Mouse (Mus musculus) forebrain, embryonic 12.5 days (tissue): ENCODE measurements around the gene Fam19a2. TPM values are rescaled to one million over a fixed set of nuclear protein-coding genes. Genes with fewer than 3 reads are reported as not detected.

Experiments
- ATAC-seq: fragments of 200-750 bp; cut with Nextera tagmentation; 2 replicates; pipeline ENCODE4 v1.8.0; 2017; ENCODE audit warnings: moderate TSS enrichment; ENCODE audit not compliant: low FRiP score
- H3K27ac ChIP-seq: fragments of 300-500 bp; sonication (generic); 2 replicates; pipeline ENCODE4 v1.5.1; 2016; ENCODE audit warnings: mild to moderate bottlenecking
- H3K27me3 ChIP-seq: fragments of 300-500 bp; sonication (generic); 2 replicates; pipeline ENCODE4 v1.6.1; 2016; ENCODE audit warnings: mild to moderate bottlenecking
- H3K36me3 ChIP-seq: fragments of 300-500 bp; sonication (generic); replicated peaks from 2 replicates; pipeline ENCODE4 v1.6.1; 2016; ENCODE audit warnings: mild to moderate bottlenecking
- H3K4me1 ChIP-seq: fragments of 300-500 bp; sonication (generic); 2 replicates; pipeline ENCODE4 v1.6.1; 2016
- H3K4me2 ChIP-seq: fragments of 300-500 bp; sonication (generic); 2 replicates; pipeline ENCODE4 v1.6.1; 2016; ENCODE audit warnings: mild to moderate bottlenecking, moderate library complexity
- H3K4me3 ChIP-seq: fragments of 300-500 bp; sonication (generic); replicated peaks from 2 replicates; pipeline ENCODE4 v1.5.1; 2016; ENCODE audit warnings: mild to moderate bottlenecking
- H3K9ac ChIP-seq: fragments of 300-500 bp; sonication (generic); 2 replicates; pipeline ENCODE4 v1.6.1; 2016; ENCODE audit warnings: mild to moderate bottlenecking
- H3K9me3 ChIP-seq: fragments of 300-500 bp; sonication (generic); 2 replicates; pipeline ENCODE4 v1.6.1; 2016
- WGBS: fragments of 180-500 bp; shearing (Covaris S2); methylation state at CpG from one replicate; pipeline ENCODE4 v1.1.7; 2016; 5-methylcytosine and 5-hydroxymethylcytosine counted together
- polyA plus RNA-seq: library from polyadenylated mRNA; unstranded; fragments of >200 nt; fragmentation: Nextera tagmentation; extraction: Ambion mirVana; gene quantifications from 2 replicates; pipeline ENCODE4 v1.2.1, GENCODE M21; 2016

Fam19a2 gene
- polyA plus RNA-seq, 1 experiment from 2014 or later, result 10.2 TPM

GRCm38 (mm10) chr10:123401188-123401587, 137.4 kb downstream of the Fam19a2 start:
- Histone ChIP-seq H3K27me3 (no peaks in the 10 kb centered on the region), H3K36me3 (no peaks in the 10 kb centered on the region), H3K4me1 (no peaks in the 10 kb centered on the region; the same call in 1 of the 2 replicates), H3K27ac (no peak overlapping the region), H3K4me3 (no peak overlapping the region), H3K9ac (no peak overlapping the region), H3K4me2 (no peak overlapping the region), H3K9me3 (no peaks in the 10 kb centered on the region; the same call in 1 of the 2 replicates)
- no peak for ATAC-seq
- WGBS, result 83% methylated on average over 3 of the region's 3 CpGs

GRCm38 (mm10) chr10:123402460-123402859, 138.7 kb downstream of the Fam19a2 start:
- Histone ChIP-seq H3K9ac (no peak overlapping the region), H3K9me3 (no peaks in the 10 kb centered on the region; the same call in 1 of the 2 replicates), H3K36me3 (no peaks in the 10 kb centered on the region), H3K4me3 (no peak overlapping the region), H3K27ac (no peak overlapping the region), H3K27me3 (no peaks in the 10 kb centered on the region), H3K4me2 (no peak overlapping the region), H3K4me1 (no peaks in the 10 kb centered on the region; the same call in 1 of the 2 replicates)
- no peak for ATAC-seq
- WGBS, result 39% methylated on average over 3 of the region's 3 CpGs

- Histone ChIP-seq H3K27ac (no peak overlapping the region), H3K4me3 (no peak overlapping the region), H3K36me3 (no peaks in the 10 kb centered on the region), H3K4me2 (no peak overlapping the region), H3K9ac (no peak overlapping the region), H3K9me3 (no peaks in the 10 kb centered on the region), H3K4me1 (0 out of 2 replicates have a peak, but pooled peaks cover 5% of the 10 kb centered on the region), H3K27me3 (no peaks in the 10 kb centered on the region)
- no peak for ATAC-seq
- WGBS, result 94% methylated on average over 1 of the region's 1 CpGs
Observed at GRCm38 (mm10) chr10:123414953-123415352, 151.2 kb downstream of the Fam19a2 start.

- ATAC-seq, result no peak
- H3K27me3 ChIP-seq, result no peaks in the 10 kb centered on the region
- H3K9me3 ChIP-seq, result no peaks in the 10 kb centered on the region
- H3K27ac ChIP-seq, result no peak overlapping the region
- H3K36me3 ChIP-seq, result no peaks in the 10 kb centered on the region
- H3K4me3 ChIP-seq, result no peak overlapping the region
- WGBS, result 55% methylated on average over 4 of the region's 4 CpGs
- H3K4me1 ChIP-seq, result 0 out of 2 replicates have a peak, but pooled peaks cover 5% of the 10 kb centered on the region
- H3K9ac ChIP-seq, result no peak overlapping the region
- H3K4me2 ChIP-seq, result no peak overlapping the region
Observed at GRCm38 (mm10) chr10:123416024-123416423, 152.2 kb downstream of the Fam19a2 start.

GRCm38 (mm10) chr10:123418616-123419173, 154.9 kb downstream of the Fam19a2 start:
- no peaks in the 10 kb centered on the region for H3K27me3 ChIP-seq
- 0 out of 2 replicates have a peak, but pooled peaks have one; percentile 23 for ATAC-seq
- H3K27ac ChIP-seq, result no peak overlapping the region
- H3K4me1 ChIP-seq, result 0 out of 2 replicates have a peak, but pooled peaks cover 5% of the 10 kb centered on the region
- H3K9ac ChIP-seq, result no peak overlapping the region
- no peak overlapping the region for H3K4me2 ChIP-seq
- no peaks in the 10 kb centered on the region for H3K36me3 ChIP-seq
- no peaks in the 10 kb centered on the region for H3K9me3 ChIP-seq
- 84% methylated on average over 7 of the region's 7 CpGs for WGBS
- H3K4me3 ChIP-seq, result no peak overlapping the region

GRCm38 (mm10) chr10:123420249-123420648, 156.5 kb downstream of the Fam19a2 start:
- 89% methylated on average over 1 of the region's 1 CpGs for WGBS
- Histone ChIP-seq H3K4me1 (0 out of 2 replicates have a peak, but pooled peaks cover 5% of the 10 kb centered on the region), H3K36me3 (no peaks in the 10 kb centered on the region), H3K9ac (no peak overlapping the region), H3K4me2 (no peak overlapping the region), H3K27ac (no peak overlapping the region), H3K27me3 (no peaks in the 10 kb centered on the region), H3K9me3 (no peaks in the 10 kb centered on the region), H3K4me3 (no peak overlapping the region)
- ATAC-seq, result no peak

- no peak overlapping the region for H3K9ac ChIP-seq
- ATAC-seq, result no peak
Observed at GRCm38 (mm10) chr10:123424482-123424881, 160.7 kb downstream of the Fam19a2 start.

GRCm38 (mm10) chr10:123426527-123427363, 162.9 kb downstream of the Fam19a2 start:
- H3K9me3 ChIP-seq, result no peaks in the 10 kb centered on the region
- H3K4me1 ChIP-seq, result no peaks in the 10 kb centered on the region
- H3K36me3 ChIP-seq, result no peaks in the 10 kb centered on the region
- WGBS, result 86% methylated on average over 8 of the region's 8 CpGs
- no peak for ATAC-seq
- no peak overlapping the region for H3K4me3 ChIP-seq
- no peaks in the 10 kb centered on the region for H3K27me3 ChIP-seq
- no peak overlapping the region for H3K9ac ChIP-seq
- no peak overlapping the region for H3K4me2 ChIP-seq
- no peak overlapping the region for H3K27ac ChIP-seq

More at GRCm38 (mm10) chr10:123424482-123424881, 160.7 kb downstream of the Fam19a2 start:
- Histone ChIP-seq H3K36me3 (no peaks in the 10 kb centered on the region), H3K4me3 (no peak overlapping the region), H3K27ac (no peak overlapping the region), H3K4me2 (no peak overlapping the region), H3K9me3 (no peaks in the 10 kb centered on the region), H3K4me1 (no peaks in the 10 kb centered on the region), H3K27me3 (no peaks in the 10 kb centered on the region)
- WGBS, result 97% methylated on average over 3 of the region's 3 CpGs

GRCm38 (mm10) chr10:123431569-123431968, 167.8 kb downstream of the Fam19a2 start:
- no peaks in the 10 kb centered on the region for H3K36me3 ChIP-seq

GRCm38 (mm10) chr10:123437576-123437975, 173.8 kb downstream of the Fam19a2 start:
- WGBS, result 72% methylated on average over 4 of the region's 4 CpGs
- H3K4me1 ChIP-seq, result no peaks in the 10 kb centered on the region

More at GRCm38 (mm10) chr10:123431569-123431968, 167.8 kb downstream of the Fam19a2 start:
- H3K9me3 ChIP-seq, result no peaks in the 10 kb centered on the region
- H3K4me3 ChIP-seq, result no peak overlapping the region
- 68% methylated on average over 5 of the region's 5 CpGs for WGBS
- no peaks in the 10 kb centered on the region for H3K27me3 ChIP-seq
- H3K4me1 ChIP-seq, result no peaks in the 10 kb centered on the region
- no peak overlapping the region for H3K4me2 ChIP-seq
- ATAC-seq, result 0 out of 2 replicates have a peak, but pooled peaks have one; percentile 23
- H3K27ac ChIP-seq, result no peak overlapping the region
- H3K9ac ChIP-seq, result no peak overlapping the region

GRCm38 (mm10) chr10:123456800-123457199, 193.0 kb downstream of the Fam19a2 start:
- Histone ChIP-seq H3K4me1 (no peaks in the 10 kb centered on the region; the same call in 1 of the 2 replicates), H3K27ac (no peak overlapping the region), H3K27me3 (no peaks in the 10 kb centered on the region), H3K9me3 (no peaks in the 10 kb centered on the region), H3K36me3 (no peaks in the 10 kb centered on the region), H3K4me3 (no peak overlapping the region), H3K9ac (no peak overlapping the region), H3K4me2 (no peak overlapping the region)
- ATAC-seq, result no peak
- 82% methylated on average over 1 of the region's 1 CpGs for WGBS

More at GRCm38 (mm10) chr10:123437576-123437975, 173.8 kb downstream of the Fam19a2 start:
- Histone ChIP-seq H3K27me3 (no peaks in the 10 kb centered on the region), H3K4me3 (no peak overlapping the region), H3K9me3 (no peaks in the 10 kb centered on the region), H3K9ac (no peak overlapping the region), H3K27ac (no peak overlapping the region), H3K36me3 (no peaks in the 10 kb centered on the region), H3K4me2 (no peak overlapping the region)
- ATAC-seq, result no peak

GRCm38 (mm10) chr10:123460466-123460865, 196.7 kb downstream of the Fam19a2 start:
- 21% methylated on average over 5 of the region's 5 CpGs for WGBS
- no peaks in the 10 kb centered on the region; the same call in 1 of the 2 replicates for H3K4me1 ChIP-seq
- H3K9ac ChIP-seq, result no peak overlapping the region
- no peaks in the 10 kb centered on the region for H3K9me3 ChIP-seq
- no peak overlapping the region for H3K4me3 ChIP-seq
- no peaks in the 10 kb centered on the region for H3K36me3 ChIP-seq
- no peaks in the 10 kb centered on the region for H3K27me3 ChIP-seq
- no peak overlapping the region for H3K4me2 ChIP-seq
- peak; percentile 61; the same call in 1 of the 2 replicates for ATAC-seq
- H3K27ac ChIP-seq, result no peak overlapping the region
